Mouse (Mus musculus): ENCODE results near the gene Wbp2. TPM values are rescaled to one million over a fixed set of nuclear protein-coding genes. Genes with fewer than 3 reads are reported as not detected.

Gene Wbp2
- polyA plus RNA-seq, 1 experiment from 2014 or later, result 201 TPM

- no peak for TF ChIP-seq CTCF (IDR thresholded peaks at IDR 0.05; ENCODE audit: low read depth)
Observed at GRCm38 (mm10) chr11:116076266-116076540, 10.6 kb downstream of the Wbp2 start.

GRCm38 (mm10) chr11:116075539-116076265 is 11.1 kb downstream of the Wbp2 start:
- Histone ChIP-seq H3K36me3 (ENCODE audit: control insufficient read depth, insufficient read depth) (peaks cover 17% of the 10 kb centered on the region), H3K4me1 (replicated peaks; ENCODE audit: control insufficient read depth, insufficient read depth, low read length) (peaks cover 4% of the 10 kb centered on the region; the same call in 1 of the 2 replicates), H3K27ac (ENCODE audit: low read depth, low read length) (no peak overlapping the region), H3K9me3 (ENCODE audit: control insufficient read depth) (no peaks in the 10 kb centered on the region), H3K4me2 (replicated peaks; ENCODE audit: low read depth) (no peak overlapping the region), H3K4me3 (ENCODE audit: low read depth, low read length) (no peak overlapping the region), H3K27me3 (replicated peaks; ENCODE audit: control insufficient read depth, insufficient read depth, low read length) (no peaks in the 10 kb centered on the region), H3K9ac (ENCODE audit: low read depth, low read length) (no peak overlapping the region)
- ATAC-seq, result no peak
- TF ChIP-seq CTCF (IDR thresholded peaks at IDR 0.05; ENCODE audit: low read depth), result no peak
- 52% methylated on average over 20 of the region's 20 CpGs for WGBS

More at GRCm38 (mm10) chr11:116076266-116076540, 10.6 kb downstream of the Wbp2 start:
- Histone ChIP-seq H3K27me3 (replicated peaks; ENCODE audit: control insufficient read depth, insufficient read depth, low read length) (no peaks in the 10 kb centered on the region), H3K9ac (ENCODE audit: low read depth, low read length) (no peak overlapping the region), H3K4me2 (replicated peaks; ENCODE audit: low read depth) (no peak overlapping the region), H3K36me3 (ENCODE audit: control insufficient read depth, insufficient read depth) (peaks cover 22% of the 10 kb centered on the region), H3K9me3 (ENCODE audit: control insufficient read depth) (no peaks in the 10 kb centered on the region), H3K27ac (ENCODE audit: low read depth, low read length) (no peak overlapping the region), H3K4me1 (replicated peaks; ENCODE audit: control insufficient read depth, insufficient read depth, low read length) (peaks cover 4% of the 10 kb centered on the region; the same call in 1 of the 2 replicates), H3K4me3 (ENCODE audit: low read depth, low read length) (no peak overlapping the region)
- 74% methylated on average over 7 of the region's 7 CpGs for WGBS
- ATAC-seq, result no peak

GRCm38 (mm10) chr11:116074436-116074991 is 12.3 kb downstream of the Wbp2 start:
- H3K9me3 ChIP-seq (ENCODE audit: control insufficient read depth), result no peaks in the 10 kb centered on the region
- H3K27ac ChIP-seq (ENCODE audit: low read depth, low read length), result no peak overlapping the region
- no peak overlapping the region for H3K4me3 ChIP-seq (ENCODE audit: low read depth, low read length)
- peaks cover 4% of the 10 kb centered on the region; the same call in 1 of the 2 replicates for H3K4me1 ChIP-seq (replicated peaks; ENCODE audit: control insufficient read depth, insufficient read depth, low read length)
- 73% methylated on average over 7 of the region's 7 CpGs for WGBS
- no peaks in the 10 kb centered on the region for H3K27me3 ChIP-seq (replicated peaks; ENCODE audit: control insufficient read depth, insufficient read depth, low read length)
- H3K36me3 ChIP-seq (ENCODE audit: control insufficient read depth, insufficient read depth), result peaks cover 5% of the 10 kb centered on the region
- ATAC-seq, result no peak
- H3K9ac ChIP-seq (ENCODE audit: low read depth, low read length), result no peak overlapping the region
- no peak overlapping the region for H3K4me2 ChIP-seq (replicated peaks; ENCODE audit: low read depth)
- no peak for TF ChIP-seq CTCF (IDR thresholded peaks at IDR 0.05; ENCODE audit: low read depth)

GRCm38 (mm10) chr11:116072608-116073007 is 14.2 kb downstream of the Wbp2 start:
- Histone ChIP-seq H3K27me3 (replicated peaks; ENCODE audit: control insufficient read depth, insufficient read depth, low read length) (no peaks in the 10 kb centered on the region), H3K4me3 (ENCODE audit: low read depth, low read length) (no peak overlapping the region), H3K9me3 (ENCODE audit: control insufficient read depth) (no peaks in the 10 kb centered on the region), H3K36me3 (ENCODE audit: control insufficient read depth, insufficient read depth) (no peaks in the 10 kb centered on the region), H3K9ac (ENCODE audit: low read depth, low read length) (no peak overlapping the region), H3K4me1 (replicated peaks; ENCODE audit: control insufficient read depth, insufficient read depth, low read length) (no peaks in the 10 kb centered on the region; the same call in 1 of the 2 replicates), H3K4me2 (replicated peaks; ENCODE audit: low read depth) (no peak overlapping the region), H3K27ac (ENCODE audit: low read depth, low read length) (no peak overlapping the region)
- no peak for TF ChIP-seq CTCF (IDR thresholded peaks at IDR 0.05; ENCODE audit: low read depth)
- no peak for ATAC-seq
- 78% methylated on average over 3 of the region's 3 CpGs for WGBS

GRCm38 (mm10) chr11:116071510-116071909 is 15.3 kb downstream of the Wbp2 start:
- H3K4me1 ChIP-seq (replicated peaks; ENCODE audit: control insufficient read depth, insufficient read depth, low read length), result no peaks in the 10 kb centered on the region; the same call in 1 of the 2 replicates
- WGBS, result 63% methylated on average over 5 of the region's 5 CpGs
- no peak for ATAC-seq
- no peaks in the 10 kb centered on the region for H3K9me3 ChIP-seq (ENCODE audit: control insufficient read depth)
- TF ChIP-seq CTCF (IDR thresholded peaks at IDR 0.05; ENCODE audit: low read depth), result peak; percentile 56
- H3K27me3 ChIP-seq (replicated peaks; ENCODE audit: control insufficient read depth, insufficient read depth, low read length), result no peaks in the 10 kb centered on the region
- no peak overlapping the region for H3K4me2 ChIP-seq (replicated peaks; ENCODE audit: low read depth)
- no peak overlapping the region for H3K27ac ChIP-seq (ENCODE audit: low read depth, low read length)
- no peak overlapping the region for H3K4me3 ChIP-seq (ENCODE audit: low read depth, low read length)
- H3K36me3 ChIP-seq (ENCODE audit: control insufficient read depth, insufficient read depth), result no peaks in the 10 kb centered on the region
- no peak overlapping the region for H3K9ac ChIP-seq (ENCODE audit: low read depth, low read length)

- peaks cover 3% of the 10 kb centered on the region for H3K36me3 ChIP-seq (ENCODE audit: control insufficient read depth, insufficient read depth)
- H3K4me1 ChIP-seq (replicated peaks; ENCODE audit: control insufficient read depth, insufficient read depth, low read length), result 0 out of 2 replicates have a peak, but pooled peaks cover 2% of the 10 kb centered on the region
- H3K4me3 ChIP-seq (ENCODE audit: low read depth, low read length), result no peak overlapping the region
- no peak overlapping the region for H3K9ac ChIP-seq (ENCODE audit: low read depth, low read length)
- no peak for TF ChIP-seq CTCF (IDR thresholded peaks at IDR 0.05; ENCODE audit: low read depth)
- H3K27me3 ChIP-seq (replicated peaks; ENCODE audit: control insufficient read depth, insufficient read depth, low read length), result no peaks in the 10 kb centered on the region
- 83% methylated on average over 12 of the region's 12 CpGs for WGBS
- H3K4me2 ChIP-seq (replicated peaks; ENCODE audit: low read depth), result no peak overlapping the region
- no peak overlapping the region for H3K27ac ChIP-seq (ENCODE audit: low read depth, low read length)
- ATAC-seq, result no peak
- no peaks in the 10 kb centered on the region for H3K9me3 ChIP-seq (ENCODE audit: control insufficient read depth)
Observed at GRCm38 (mm10) chr11:116065345-116065744, 21.4 kb downstream of the Wbp2 start.

Data from intestine, postnatal 0 days (tissue).